Mouse (Mus musculus) stomach, embryonic 14.5 days (tissue): ENCODE data around the gene Prox2. TPM values are rescaled to one million over a fixed set of nuclear protein-coding genes. Genes with fewer than 3 reads are reported as not detected.
"Not testable (repeated sequence)": the region's sequence is repeated elsewhere in the genome, so short reads cannot be mapped to it uniquely, and the experiment has no call there.

Source experiments
- ATAC-seq: fragments of 200-750 bp; cut with Nextera tagmentation; 2 replicates; pipeline ENCODE4 v1.8.0; 2017; ENCODE audit warnings: low read depth, moderate TSS enrichment; ENCODE audit not compliant: insufficient number of reproducible peaks, insufficient read depth, low FRiP score
- H3K27ac ChIP-seq: fragments of 300-500 bp; sonication (generic); 2 replicates; pipeline ENCODE4 v1.5.1; 2014; ENCODE audit warnings: mild to moderate bottlenecking, low read length, moderate library complexity, mixed read lengths
- H3K27me3 ChIP-seq: fragments of 300-500 bp; sonication (generic); 2 replicates; pipeline ENCODE4 v1.6.1; 2014; ENCODE audit warnings: low read length, control low read depth, mixed read lengths; ENCODE audit not compliant: control insufficient read depth, insufficient read depth
- H3K36me3 ChIP-seq: fragments of 300-500 bp; sonication (generic); 2 replicates; pipeline ENCODE4 v1.6.1; 2014; ENCODE audit warnings: mild to moderate bottlenecking, control low read depth, low read length, moderate library complexity, mixed read lengths; ENCODE audit not compliant: control insufficient read depth, insufficient read depth
- H3K4me1 ChIP-seq: fragments of 300-500 bp; sonication (generic); 2 replicates; pipeline ENCODE4 v1.6.1; 2014; ENCODE audit warnings: low read length, control low read depth, mixed read lengths; ENCODE audit not compliant: control insufficient read depth, insufficient read depth
- H3K4me2 ChIP-seq: fragments of 300-500 bp; sonication (generic); replicated peaks from 2 replicates; pipeline ENCODE4 v1.6.1; 2014; ENCODE audit warnings: low read depth, low read length, control low read depth
- H3K4me3 ChIP-seq: fragments of 300-500 bp; sonication (generic); 2 replicates; pipeline ENCODE4 v1.5.1; 2014; ENCODE audit warnings: low read depth, low read length, control low read depth
- H3K9ac ChIP-seq: fragments of 300-500 bp; sonication (generic); replicated peaks from 2 replicates; pipeline ENCODE4 v1.6.1; 2014; ENCODE audit warnings: low read depth, mild to moderate bottlenecking, control low read depth, low read length, moderate library complexity, mixed read lengths
- H3K9me3 ChIP-seq: fragments of 300-500 bp; sonication (generic); 2 replicates; pipeline ENCODE4 v1.6.1; 2016; ENCODE audit warnings: low read depth, low read length, control low read depth; ENCODE audit not compliant: control insufficient read depth
- WGBS: fragments of 180-500 bp; shearing (Covaris S2); extraction: QIAGEN DNeasy Blood & Tissue Kit; methylation state at CpG from one replicate; pipeline ENCODE4 v1.1.7; 2014; 5-methylcytosine and 5-hydroxymethylcytosine counted together
- polyA plus RNA-seq: library from polyadenylated mRNA; unstranded; fragments of >200 nt; fragmentation: Nextera tagmentation; extraction: Ambion mirVana; gene quantifications from 2 replicates; pipeline ENCODE4 v1.2.1, GENCODE M21; 2014

Gene Prox2
- polyA plus RNA-seq, 1 experiment from 2014 or later = 4.4 TPM

DNA sequence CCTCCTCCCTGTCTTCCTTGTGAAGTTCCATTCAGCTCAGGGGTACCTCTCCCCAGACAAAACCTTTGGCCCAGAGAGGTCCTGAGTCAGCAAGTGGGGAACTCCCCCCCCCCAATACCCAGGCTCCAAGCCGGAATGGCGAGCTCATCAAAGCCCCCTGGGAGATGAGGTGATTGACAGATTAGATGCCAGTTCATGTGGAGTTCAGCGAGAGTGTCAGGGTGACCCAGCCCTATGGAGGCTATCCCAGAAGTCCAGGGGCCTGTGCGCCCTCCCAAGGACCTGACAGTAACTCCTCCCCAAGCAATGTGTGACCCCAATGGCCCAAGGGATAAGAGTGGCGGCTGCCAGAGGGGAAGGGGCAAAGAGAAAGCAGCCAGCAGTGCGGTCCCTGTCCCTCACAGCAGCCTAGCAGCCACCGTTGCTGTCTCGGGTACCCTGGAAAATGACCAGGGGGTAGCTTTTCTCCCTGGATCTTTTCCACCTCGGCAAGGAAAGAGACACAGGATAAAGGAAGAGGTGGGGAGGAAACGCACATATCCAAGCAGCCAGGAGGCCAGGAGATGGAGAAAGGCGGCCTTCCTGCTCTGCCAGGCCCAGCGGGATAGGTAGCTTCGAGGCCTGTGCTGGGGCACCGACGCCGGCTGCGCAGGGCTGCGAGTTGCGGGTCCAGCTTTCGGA lies 39.9 kb upstream of the Prox2 start:
- Histone ChIP-seq H3K27me3 (no peaks in the 10 kb centered on the region), H3K27ac (no peak overlapping the region), H3K4me1 (peaks cover 5% of the 10 kb centered on the region; the same call in 1 of the 2 replicates), H3K4me2 (peak overlapping the region; percentile 40), H3K4me3 (peak overlapping the region; percentile 7; the same call in 1 of the 2 replicates), H3K36me3 (no peaks in the 10 kb centered on the region), H3K9ac (no peak overlapping the region; the same call in 1 of the 2 replicates), H3K9me3 (no peaks in the 10 kb centered on the region)
- no peak for ATAC-seq
- 12% methylated on average over 20 of the region's 20 CpGs for WGBS

DNA sequence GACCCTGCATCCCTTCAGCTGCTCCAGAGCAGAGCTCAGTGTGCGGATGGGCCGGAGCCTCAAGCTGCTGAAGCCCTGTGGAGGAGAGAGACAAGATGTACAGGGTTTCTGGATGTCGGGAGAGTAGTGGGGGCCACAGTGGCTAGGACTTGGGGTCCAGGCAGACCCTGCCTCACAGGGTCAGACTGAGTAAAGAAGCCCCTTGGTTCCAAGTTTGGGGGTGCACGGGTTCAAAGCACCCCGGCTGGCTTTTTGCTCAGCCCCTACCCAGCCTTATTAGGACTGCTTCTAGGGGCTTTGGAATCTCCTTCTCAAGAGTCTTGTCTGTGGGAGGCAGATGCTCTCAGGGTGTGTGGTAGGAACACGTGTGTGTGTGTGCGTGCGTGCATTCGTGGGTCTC lies 36.3 kb upstream of the Prox2 start:
- Histone ChIP-seq H3K27ac (no peak overlapping the region), H3K4me2 (no peak overlapping the region), H3K4me1 (peaks cover 5% of the 10 kb centered on the region; the same call in 1 of the 2 replicates), H3K9ac (no peak overlapping the region), H3K36me3 (no peaks in the 10 kb centered on the region), H3K4me3 (no peak overlapping the region), H3K27me3 (no peaks in the 10 kb centered on the region), H3K9me3 (no peaks in the 10 kb centered on the region)
- ATAC-seq = no peak
- 76% methylated on average over 9 of the region's 9 CpGs for WGBS

DNA sequence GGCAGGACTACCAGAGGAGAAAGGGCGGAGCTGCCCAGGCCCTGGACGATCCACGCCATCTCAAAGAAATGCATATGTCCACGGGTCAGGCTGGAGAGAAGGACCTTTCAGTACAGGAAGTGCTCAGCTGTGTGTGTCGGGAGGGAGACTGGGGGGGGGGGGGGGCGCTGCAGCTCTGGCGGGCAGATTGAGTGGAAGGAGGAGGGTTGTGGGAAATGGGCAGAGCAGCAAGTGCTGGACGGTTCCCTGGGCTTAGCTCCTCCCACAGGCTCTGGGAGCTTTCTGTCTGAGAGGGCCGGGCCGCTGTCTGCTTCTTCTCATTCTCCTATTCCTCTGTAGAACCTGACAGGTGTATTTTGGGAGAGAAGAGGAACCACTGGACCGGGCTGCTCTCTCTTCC lies 35.8 kb upstream of the Prox2 start:
- H3K4me2 ChIP-seq = no peak overlapping the region
- no peak overlapping the region for H3K4me3 ChIP-seq
- 35% methylated on average over 9 of the region's 11 CpGs for WGBS
- H3K9ac ChIP-seq = no peak overlapping the region
- peaks cover 5% of the 10 kb centered on the region; the same call in 1 of the 2 replicates for H3K4me1 ChIP-seq
- 0 out of 2 replicates have a peak, but pooled peaks have one; percentile 12 for ATAC-seq
- no peaks in the 10 kb centered on the region for H3K27me3 ChIP-seq
- H3K36me3 ChIP-seq = no peaks in the 10 kb centered on the region
- H3K27ac ChIP-seq = no peak overlapping the region
- H3K9me3 ChIP-seq = no peaks in the 10 kb centered on the region

DNA sequence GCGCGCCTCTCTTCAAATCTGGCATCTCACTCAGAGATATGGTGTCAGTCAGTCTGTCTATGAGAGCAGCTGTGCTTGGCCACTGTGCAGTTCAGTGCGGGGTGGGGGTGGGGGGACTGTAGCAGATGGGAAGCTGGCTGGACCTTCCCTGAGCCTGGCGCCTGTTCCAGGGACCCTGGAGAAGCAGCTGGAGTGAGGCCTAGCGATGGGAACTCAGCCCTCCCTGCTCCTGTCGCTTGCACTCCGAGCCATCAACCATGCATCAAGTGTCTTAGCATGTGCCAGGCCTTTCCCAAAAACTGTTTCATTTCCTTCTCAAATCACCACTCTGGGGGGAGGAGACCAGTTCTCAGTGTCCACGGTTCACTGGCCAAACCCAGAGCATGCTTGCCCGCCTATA lies 35.1 kb upstream of the Prox2 start:
- H3K4me2 ChIP-seq = no peak overlapping the region
- peak overlapping the region; percentile 4; the same call in 1 of the 2 replicates for H3K27ac ChIP-seq
- no peaks in the 10 kb centered on the region for H3K9me3 ChIP-seq
- WGBS = 55% methylated on average over 9 of the region's 9 CpGs
- peaks cover 5% of the 10 kb centered on the region; the same call in 1 of the 2 replicates for H3K4me1 ChIP-seq
- no peak for ATAC-seq
- no peak overlapping the region for H3K9ac ChIP-seq
- H3K27me3 ChIP-seq = no peaks in the 10 kb centered on the region
- H3K36me3 ChIP-seq = no peaks in the 10 kb centered on the region
- H3K4me3 ChIP-seq = no peak overlapping the region

DNA sequence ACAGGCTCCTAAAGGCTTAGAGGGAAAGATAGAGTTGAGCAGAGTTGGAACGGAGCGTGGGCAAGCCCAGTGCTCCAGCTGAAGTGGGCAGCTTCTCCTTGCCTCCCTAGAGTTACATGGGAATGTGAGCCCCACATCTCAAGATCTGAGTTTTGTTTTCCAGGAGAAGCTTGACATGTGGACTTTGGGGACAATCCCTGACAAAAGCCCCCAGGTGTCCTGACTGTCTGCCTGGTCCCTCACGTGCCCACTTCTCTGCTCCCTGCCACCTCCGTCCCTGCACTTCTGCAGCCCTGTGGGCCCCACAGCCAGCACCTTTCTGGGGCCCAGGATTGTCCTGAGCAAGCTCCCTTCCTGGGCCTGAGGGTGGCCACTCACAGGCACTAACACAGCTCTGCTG lies 34.3 kb upstream of the Prox2 start:
- ATAC-seq = no peak
- Histone ChIP-seq H3K27ac (no peak overlapping the region), H3K36me3 (no peaks in the 10 kb centered on the region), H3K4me1 (peaks cover 5% of the 10 kb centered on the region; the same call in 1 of the 2 replicates), H3K4me3 (no peak overlapping the region), H3K27me3 (no peaks in the 10 kb centered on the region), H3K4me2 (no peak overlapping the region), H3K9me3 (no peaks in the 10 kb centered on the region), H3K9ac (no peak overlapping the region)
- 93% methylated on average over 4 of the region's 4 CpGs for WGBS

DNA sequence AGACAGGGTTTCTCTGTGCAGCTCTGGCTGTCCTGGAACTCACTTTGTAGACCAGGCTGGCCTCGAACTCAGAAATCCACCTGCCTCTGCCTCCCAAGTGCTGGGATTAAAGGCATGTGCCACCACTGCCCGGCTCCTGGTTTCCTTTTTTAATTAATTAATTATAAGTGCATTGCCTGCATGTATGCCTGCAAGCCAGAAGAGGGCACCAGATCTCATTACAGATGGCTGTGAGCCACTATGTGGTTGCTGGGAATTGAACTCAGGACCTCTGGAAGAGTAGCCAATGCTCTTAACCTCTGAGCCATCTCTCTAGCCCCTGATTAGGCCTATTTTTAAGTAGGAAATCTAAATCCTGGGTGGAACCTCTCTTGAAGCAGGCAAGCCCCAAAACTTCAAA lies 33.7 kb upstream of the Prox2 start:
- not testable (repeated sequence) for H3K4me2 ChIP-seq, H3K27me3 ChIP-seq, H3K9ac ChIP-seq, H3K27ac ChIP-seq, H3K36me3 ChIP-seq, H3K9me3 ChIP-seq, H3K4me1 ChIP-seq, H3K4me3 ChIP-seq, ATAC-seq
- 69% methylated on average over 2 of the region's 2 CpGs for WGBS

DNA sequence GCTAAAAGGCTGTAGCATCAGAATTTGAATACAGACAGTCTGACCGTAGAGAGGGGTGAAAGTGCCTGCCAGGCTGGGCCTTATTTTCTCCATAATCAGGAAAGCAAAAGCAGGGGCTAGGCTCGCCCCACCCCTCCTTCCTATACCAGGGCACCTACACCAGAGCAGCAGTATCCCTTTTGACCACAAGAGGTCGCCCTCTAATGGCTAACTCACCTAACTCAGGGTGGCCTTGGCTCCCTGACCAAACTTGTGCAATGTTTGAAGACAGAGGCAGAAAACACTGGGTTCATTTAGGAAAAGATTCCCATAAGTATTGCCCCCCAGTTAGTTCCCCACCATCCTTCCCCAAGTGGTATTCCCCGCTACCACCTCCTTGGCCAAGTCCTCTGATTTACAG lies 32.2 kb upstream of the Prox2 start:
- no peak overlapping the region for H3K4me3 ChIP-seq
- no peak overlapping the region for H3K27ac ChIP-seq
- ATAC-seq = no peak; the same call in 1 of the 2 replicates
- H3K4me2 ChIP-seq = no peak overlapping the region
- no peaks in the 10 kb centered on the region for H3K36me3 ChIP-seq
- WGBS = 13% methylated on average over 4 of the region's 4 CpGs
- no peak overlapping the region for H3K9ac ChIP-seq
- no peaks in the 10 kb centered on the region for H3K9me3 ChIP-seq
- peaks cover 5% of the 10 kb centered on the region; the same call in 1 of the 2 replicates for H3K4me1 ChIP-seq
- no peaks in the 10 kb centered on the region for H3K27me3 ChIP-seq

DNA sequence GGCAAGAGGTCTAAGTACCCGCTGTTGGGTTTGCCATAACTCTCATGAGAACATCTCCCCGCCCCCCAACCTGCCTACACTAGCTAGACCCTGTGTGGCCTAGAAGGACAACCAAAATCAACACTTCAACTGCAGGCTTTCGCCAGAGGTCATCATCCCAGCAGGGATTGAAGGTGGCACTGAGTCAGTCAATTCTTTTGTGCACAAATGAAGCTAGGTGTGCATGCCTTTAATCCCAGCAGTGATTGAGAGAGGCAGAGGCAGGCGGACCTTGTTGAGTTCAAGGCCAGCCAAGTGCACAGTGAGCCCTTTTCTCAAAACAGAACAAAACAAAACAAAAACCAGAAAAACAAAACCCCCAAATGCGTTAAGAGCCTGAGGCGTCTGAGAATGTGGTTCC lies 30.5 kb upstream of the Prox2 start:
- Histone ChIP-seq H3K36me3 (no peaks in the 10 kb centered on the region), H3K4me2 (no peak overlapping the region), H3K27me3 (no peaks in the 10 kb centered on the region), H3K9ac (no peak overlapping the region), H3K4me1 (no peaks in the 10 kb centered on the region), H3K9me3 (no peaks in the 10 kb centered on the region), H3K27ac (no peak overlapping the region), H3K4me3 (no peak overlapping the region)
- 84% methylated on average over 6 of the region's 6 CpGs for whole genome bisulfite sequencing
- ATAC-seq = no peak
